Mouse (Mus musculus): Measurements from ENCODE around the gene Nek1. TPM values are rescaled to one million over a fixed set of nuclear protein-coding genes. Genes with fewer than 3 reads are reported as not detected.

The Nek1 gene
- polyA plus RNA-seq, 1 experiment from 2014 or later, result 20.4 TPM

DNA sequence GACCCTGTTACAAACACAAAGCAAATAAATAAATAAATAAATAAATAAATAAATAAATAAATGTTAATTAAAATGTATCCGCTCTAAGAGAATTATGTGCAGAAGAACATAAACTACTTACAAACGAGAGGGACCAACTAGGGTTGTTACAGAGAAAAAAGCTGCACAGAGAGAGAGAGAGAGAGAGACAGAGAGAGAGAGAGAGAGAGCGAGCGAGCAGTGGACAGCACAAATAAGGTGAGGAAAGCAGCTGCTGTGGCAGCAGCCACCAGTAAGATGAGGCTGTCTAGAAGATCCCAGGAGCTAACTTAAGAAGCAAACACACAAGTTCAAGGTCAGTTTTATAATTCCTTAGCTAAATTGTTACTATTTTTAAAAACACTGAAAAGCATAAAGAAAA lies 28.5 kb upstream of the Nek1 start:
- Histone ChIP-seq H3K27me3 (ENCODE audit: insufficient read depth, low read length) (no peaks in the 10 kb centered on the region), H3K4me2 (replicated peaks; ENCODE audit: low read depth, low read length) (no peak overlapping the region), H3K4me3 (ENCODE audit: low read length) (no peak overlapping the region), H3K9me3 (ENCODE audit: low read length) (no peaks in the 10 kb centered on the region), H3K36me3 (ENCODE audit: insufficient read depth, low read length) (no peaks in the 10 kb centered on the region), H3K4me1 (ENCODE audit: insufficient read depth, low read length) (peaks cover 4% of the 10 kb centered on the region; the same call in 1 of the 2 replicates), H3K9ac (replicated peaks; ENCODE audit: low read length) (no peak overlapping the region), H3K27ac (ENCODE audit: low read length) (no peak overlapping the region)
- ATAC-seq (ENCODE audit: low FRiP score, low TSS enrichment), result no peak
- 82% methylated on average over 4 of the region's 4 CpGs for WGBS

- no peaks in the 10 kb centered on the region for H3K36me3 ChIP-seq (ENCODE audit: insufficient read depth, low read length)
- no peak overlapping the region for H3K4me3 ChIP-seq (ENCODE audit: low read length)
- WGBS, result 44% methylated on average over 6 of the region's 6 CpGs
- H3K4me1 ChIP-seq (ENCODE audit: insufficient read depth, low read length), result peaks cover 4% of the 10 kb centered on the region; the same call in 1 of the 2 replicates
- no peaks in the 10 kb centered on the region for H3K27me3 ChIP-seq (ENCODE audit: insufficient read depth, low read length)
- no peak overlapping the region for H3K27ac ChIP-seq (ENCODE audit: low read length)
- no peak for ATAC-seq (ENCODE audit: low FRiP score, low TSS enrichment)
- no peak overlapping the region for H3K4me2 ChIP-seq (replicated peaks; ENCODE audit: low read depth, low read length)
- no peak overlapping the region for H3K9ac ChIP-seq (replicated peaks; ENCODE audit: low read length)
- no peaks in the 10 kb centered on the region for H3K9me3 ChIP-seq (ENCODE audit: low read length)
These were observed 27.7 kb upstream of the Nek1 start for GRCm38 (mm10) chr8:60965306-60965705.

GRCm38 (mm10) chr8:60965741-60966140 lies 27.3 kb upstream of the Nek1 start:
- Histone ChIP-seq H3K9ac (replicated peaks; ENCODE audit: low read length) (no peak overlapping the region), H3K4me2 (replicated peaks; ENCODE audit: low read depth, low read length) (no peak overlapping the region), H3K9me3 (ENCODE audit: low read length) (no peaks in the 10 kb centered on the region), H3K27me3 (ENCODE audit: insufficient read depth, low read length) (no peaks in the 10 kb centered on the region), H3K4me3 (ENCODE audit: low read length) (no peak overlapping the region), H3K36me3 (ENCODE audit: insufficient read depth, low read length) (no peaks in the 10 kb centered on the region), H3K27ac (ENCODE audit: low read length) (no peak overlapping the region), H3K4me1 (ENCODE audit: insufficient read depth, low read length) (peaks cover 4% of the 10 kb centered on the region; the same call in 1 of the 2 replicates)
- WGBS, result 50% methylated on average over 3 of the region's 3 CpGs
- ATAC-seq (ENCODE audit: low FRiP score, low TSS enrichment), result no peak

DNA sequence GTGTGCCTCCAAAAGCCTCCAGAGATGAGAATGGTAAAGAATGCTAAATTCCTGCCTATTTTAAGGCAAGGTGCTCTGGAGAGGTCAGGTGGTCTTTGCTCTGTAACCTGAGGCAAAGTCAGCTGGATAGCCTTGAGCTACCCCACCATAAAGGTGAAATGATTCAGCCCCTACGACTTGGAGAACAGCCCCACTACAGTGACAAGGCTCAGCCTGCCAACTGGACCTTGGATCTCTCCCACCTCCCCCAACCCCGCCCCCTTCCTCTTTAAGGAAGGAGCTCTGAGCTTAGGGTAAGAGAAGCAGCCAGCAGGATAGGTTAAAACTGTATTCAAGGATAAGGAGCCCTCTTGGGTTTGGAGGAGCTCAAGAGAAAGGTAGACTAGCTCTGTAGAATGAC lies 23.9 kb upstream of the Nek1 start:
- Histone ChIP-seq H3K4me2 (replicated peaks; ENCODE audit: low read depth, low read length) (no peak overlapping the region), H3K27me3 (ENCODE audit: insufficient read depth, low read length) (no peaks in the 10 kb centered on the region), H3K9ac (replicated peaks; ENCODE audit: low read length) (no peak overlapping the region), H3K9me3 (ENCODE audit: low read length) (no peaks in the 10 kb centered on the region), H3K4me3 (ENCODE audit: low read length) (no peak overlapping the region), H3K27ac (ENCODE audit: low read length) (no peak overlapping the region), H3K36me3 (ENCODE audit: insufficient read depth, low read length) (no peaks in the 10 kb centered on the region), H3K4me1 (ENCODE audit: insufficient read depth, low read length) (peaks cover 4% of the 10 kb centered on the region; the same call in 1 of the 2 replicates)
- ATAC-seq (ENCODE audit: low FRiP score, low TSS enrichment), result peak; percentile 57; the same call in 1 of the 2 replicates
- 31% methylated on average over 2 of the region's 2 CpGs for WGBS

DNA sequence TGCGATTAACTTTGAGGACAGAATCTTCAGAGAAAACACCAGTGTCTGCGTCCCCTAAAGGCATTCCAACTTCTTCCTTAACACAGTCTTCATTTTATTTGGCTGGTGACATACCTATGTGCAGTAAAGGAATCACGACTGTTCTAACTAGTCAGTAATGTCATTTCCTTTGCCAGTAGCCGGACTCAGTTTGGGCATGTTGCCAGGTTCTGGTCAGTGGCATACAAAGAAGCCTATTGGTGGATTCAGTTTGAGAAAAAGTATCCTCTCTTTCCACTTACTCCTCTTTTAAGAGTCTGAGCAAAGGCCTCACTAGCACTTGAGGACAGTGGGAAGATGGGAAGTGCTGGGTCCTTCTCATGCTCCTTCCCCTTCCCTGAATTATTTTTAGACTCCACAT lies 21.2 kb upstream of the Nek1 start:
- Histone ChIP-seq H3K4me2 (replicated peaks; ENCODE audit: low read depth, low read length) (no peak overlapping the region), H3K9me3 (ENCODE audit: low read length) (no peaks in the 10 kb centered on the region), H3K27me3 (ENCODE audit: insufficient read depth, low read length) (no peaks in the 10 kb centered on the region), H3K4me1 (ENCODE audit: insufficient read depth, low read length) (peaks cover 4% of the 10 kb centered on the region; the same call in 1 of the 2 replicates), H3K27ac (ENCODE audit: low read length) (no peak overlapping the region), H3K36me3 (ENCODE audit: insufficient read depth, low read length) (no peaks in the 10 kb centered on the region), H3K4me3 (ENCODE audit: low read length) (no peak overlapping the region), H3K9ac (replicated peaks; ENCODE audit: low read length) (no peak overlapping the region)
- WGBS, result 70% methylated on average over 4 of the region's 4 CpGs
- ATAC-seq (ENCODE audit: low FRiP score, low TSS enrichment), result no peak

DNA sequence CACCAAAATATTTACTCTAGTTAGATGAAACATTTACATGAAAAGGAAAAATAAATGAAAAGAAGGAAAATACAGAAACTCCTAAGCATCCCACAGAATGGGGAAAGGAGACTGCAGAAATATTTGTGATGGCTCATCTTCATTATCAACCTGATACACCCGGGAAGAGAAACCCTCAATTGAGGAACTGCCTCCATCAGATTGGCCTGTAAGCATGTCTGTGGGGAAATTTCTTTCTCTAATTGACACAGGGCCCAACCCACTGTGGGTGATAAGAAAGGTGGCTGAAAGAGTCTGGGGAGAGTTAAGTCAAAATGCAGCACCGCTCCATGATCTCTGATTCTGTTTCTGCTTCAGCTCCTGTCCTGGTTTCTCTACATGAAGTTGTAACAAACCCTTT lies 19.5 kb upstream of the Nek1 start:
- no peaks in the 10 kb centered on the region for H3K36me3 ChIP-seq (ENCODE audit: insufficient read depth, low read length)
- H3K4me1 ChIP-seq (ENCODE audit: insufficient read depth, low read length), result peaks cover 4% of the 10 kb centered on the region; the same call in 1 of the 2 replicates
- H3K27ac ChIP-seq (ENCODE audit: low read length), result no peak overlapping the region
- ATAC-seq (ENCODE audit: low FRiP score, low TSS enrichment), result no peak
- H3K4me2 ChIP-seq (replicated peaks; ENCODE audit: low read depth, low read length), result no peak overlapping the region
- 84% methylated on average over 2 of the region's 2 CpGs for WGBS
- no peaks in the 10 kb centered on the region for H3K9me3 ChIP-seq (ENCODE audit: low read length)
- no peak overlapping the region for H3K4me3 ChIP-seq (ENCODE audit: low read length)
- no peaks in the 10 kb centered on the region for H3K27me3 ChIP-seq (ENCODE audit: insufficient read depth, low read length)
- no peak overlapping the region for H3K9ac ChIP-seq (replicated peaks; ENCODE audit: low read length)

DNA sequence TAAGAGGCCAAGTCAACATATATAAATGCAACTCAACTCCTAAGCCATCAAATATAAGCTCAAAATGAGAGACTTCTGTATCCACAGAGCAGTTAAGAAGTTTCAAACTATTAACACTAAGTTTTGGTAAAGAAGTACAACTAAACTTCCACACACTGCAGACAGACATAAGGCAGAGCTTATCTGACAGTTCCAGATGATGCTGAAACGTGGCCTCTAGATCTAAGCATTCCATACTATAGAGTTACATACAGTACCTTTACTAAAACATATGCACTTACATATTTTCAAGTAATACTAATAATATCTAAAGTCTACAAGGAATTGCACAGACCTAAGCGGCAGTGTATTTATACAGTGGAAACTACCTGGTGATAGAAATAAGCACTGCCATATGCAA lies 18.2 kb upstream of the Nek1 start:
- Histone ChIP-seq H3K4me2 (replicated peaks; ENCODE audit: low read depth, low read length) (no peak overlapping the region), H3K27me3 (ENCODE audit: insufficient read depth, low read length) (no peaks in the 10 kb centered on the region), H3K36me3 (ENCODE audit: insufficient read depth, low read length) (no peaks in the 10 kb centered on the region), H3K27ac (ENCODE audit: low read length) (no peak overlapping the region), H3K9me3 (ENCODE audit: low read length) (no peaks in the 10 kb centered on the region), H3K9ac (replicated peaks; ENCODE audit: low read length) (no peak overlapping the region), H3K4me1 (ENCODE audit: insufficient read depth, low read length) (no peaks in the 10 kb centered on the region), H3K4me3 (ENCODE audit: low read length) (no peak overlapping the region)
- no peak for ATAC-seq (ENCODE audit: low FRiP score, low TSS enrichment)
- WGBS, result 85% methylated on average over 2 of the region's 2 CpGs

DNA sequence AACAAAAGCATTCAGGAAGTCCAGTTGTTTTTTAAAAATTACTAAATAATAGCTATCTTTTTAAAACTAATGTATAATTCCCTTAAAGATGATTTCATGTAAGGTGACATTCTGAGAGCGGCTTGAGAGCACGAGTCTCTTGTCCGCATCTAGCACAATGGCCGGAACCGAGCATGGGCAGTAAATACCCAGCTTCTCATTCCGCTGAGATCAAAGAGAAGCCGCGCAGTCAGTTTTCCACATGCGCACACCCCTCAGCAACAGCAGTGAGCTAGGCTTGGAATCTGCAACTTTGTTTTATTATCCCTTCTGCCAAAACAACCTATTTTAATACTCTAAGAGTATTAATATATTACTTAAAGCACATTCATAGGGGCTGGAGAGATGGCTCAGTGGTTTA lies 16.2 kb upstream of the Nek1 start:
- H3K36me3 ChIP-seq (ENCODE audit: insufficient read depth, low read length), result no peaks in the 10 kb centered on the region
- no peak overlapping the region for H3K9ac ChIP-seq (replicated peaks; ENCODE audit: low read length)
- 80% methylated on average over 9 of the region's 9 CpGs for whole genome bisulfite sequencing
- no peak overlapping the region for H3K4me3 ChIP-seq (ENCODE audit: low read length)
- no peak for ATAC-seq (ENCODE audit: low FRiP score, low TSS enrichment)
- no peaks in the 10 kb centered on the region for H3K9me3 ChIP-seq (ENCODE audit: low read length)
- H3K4me1 ChIP-seq (ENCODE audit: insufficient read depth, low read length), result peaks cover 9% of the 10 kb centered on the region; the same call in 1 of the 2 replicates
- H3K27me3 ChIP-seq (ENCODE audit: insufficient read depth, low read length), result no peaks in the 10 kb centered on the region
- H3K4me2 ChIP-seq (replicated peaks; ENCODE audit: low read depth, low read length), result no peak overlapping the region
- no peak overlapping the region for H3K27ac ChIP-seq (ENCODE audit: low read length)

- H3K4me1 ChIP-seq (ENCODE audit: insufficient read depth, low read length), result peaks cover 11% of the 10 kb centered on the region; the same call in 1 of the 2 replicates
- no peak overlapping the region for H3K4me3 ChIP-seq (ENCODE audit: low read length)
- 69% methylated on average over 5 of the region's 5 CpGs for WGBS
- H3K36me3 ChIP-seq (ENCODE audit: insufficient read depth, low read length), result no peaks in the 10 kb centered on the region
- H3K9ac ChIP-seq (replicated peaks; ENCODE audit: low read length), result no peak overlapping the region
- no peak for ATAC-seq (ENCODE audit: low FRiP score, low TSS enrichment)
- H3K27ac ChIP-seq (ENCODE audit: low read length), result no peak overlapping the region
- H3K9me3 ChIP-seq (ENCODE audit: low read length), result no peaks in the 10 kb centered on the region
- H3K27me3 ChIP-seq (ENCODE audit: insufficient read depth, low read length), result no peaks in the 10 kb centered on the region
- no peak overlapping the region for H3K4me2 ChIP-seq (replicated peaks; ENCODE audit: low read depth, low read length)
These were observed 14.5 kb upstream of the Nek1 start for GRCm38 (mm10) chr8:60978496-60978895.

DNA sequence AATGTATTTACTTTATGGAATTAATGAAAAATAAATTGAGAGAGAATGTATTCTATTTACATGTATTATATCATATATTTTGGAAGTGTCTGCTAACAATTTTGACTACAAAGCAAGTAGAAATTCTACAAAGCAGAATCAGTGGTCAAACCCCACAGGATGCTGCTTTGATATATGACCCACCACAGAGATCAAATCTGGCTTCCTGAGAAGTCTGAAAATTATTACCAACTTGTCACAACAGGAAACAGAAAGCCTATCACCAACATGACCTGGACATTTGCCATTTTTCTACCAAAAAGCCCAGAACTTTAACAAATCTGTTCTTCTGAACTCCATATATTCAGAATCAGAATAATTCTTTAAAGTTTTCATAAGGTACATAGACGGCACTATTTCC lies 11.6 kb upstream of the Nek1 start:
- Histone ChIP-seq H3K4me1 (ENCODE audit: insufficient read depth, low read length) (peaks cover 11% of the 10 kb centered on the region; the same call in 1 of the 2 replicates), H3K27ac (ENCODE audit: low read length) (no peak overlapping the region), H3K9me3 (ENCODE audit: low read length) (peaks cover 5% of the 10 kb centered on the region; the same call in 1 of the 2 replicates), H3K36me3 (ENCODE audit: insufficient read depth, low read length) (no peaks in the 10 kb centered on the region), H3K9ac (replicated peaks; ENCODE audit: low read length) (no peak overlapping the region), H3K27me3 (ENCODE audit: insufficient read depth, low read length) (no peaks in the 10 kb centered on the region), H3K4me3 (ENCODE audit: low read length) (no peak overlapping the region), H3K4me2 (replicated peaks; ENCODE audit: low read depth, low read length) (peak overlapping the region; percentile 94)
- 15% methylated on average over 1 of the region's 1 CpGs for WGBS
- ATAC-seq (ENCODE audit: low FRiP score, low TSS enrichment), result no peak

All from kidney, embryonic 16.5 days (tissue).